Mouse (Mus musculus): ENCODE results near the gene Gm11627. TPM values are rescaled to one million over a fixed set of nuclear protein-coding genes. Genes with fewer than 3 reads are reported as not detected.
"Not testable (repeated sequence)": the region's sequence is repeated elsewhere in the genome, so short reads cannot be mapped to it uniquely, and the experiment has no call there.

The Gm11627 gene
- polyA plus RNA-seq, 1 experiment from 2014 or later = 16.1 TPM

DNA sequence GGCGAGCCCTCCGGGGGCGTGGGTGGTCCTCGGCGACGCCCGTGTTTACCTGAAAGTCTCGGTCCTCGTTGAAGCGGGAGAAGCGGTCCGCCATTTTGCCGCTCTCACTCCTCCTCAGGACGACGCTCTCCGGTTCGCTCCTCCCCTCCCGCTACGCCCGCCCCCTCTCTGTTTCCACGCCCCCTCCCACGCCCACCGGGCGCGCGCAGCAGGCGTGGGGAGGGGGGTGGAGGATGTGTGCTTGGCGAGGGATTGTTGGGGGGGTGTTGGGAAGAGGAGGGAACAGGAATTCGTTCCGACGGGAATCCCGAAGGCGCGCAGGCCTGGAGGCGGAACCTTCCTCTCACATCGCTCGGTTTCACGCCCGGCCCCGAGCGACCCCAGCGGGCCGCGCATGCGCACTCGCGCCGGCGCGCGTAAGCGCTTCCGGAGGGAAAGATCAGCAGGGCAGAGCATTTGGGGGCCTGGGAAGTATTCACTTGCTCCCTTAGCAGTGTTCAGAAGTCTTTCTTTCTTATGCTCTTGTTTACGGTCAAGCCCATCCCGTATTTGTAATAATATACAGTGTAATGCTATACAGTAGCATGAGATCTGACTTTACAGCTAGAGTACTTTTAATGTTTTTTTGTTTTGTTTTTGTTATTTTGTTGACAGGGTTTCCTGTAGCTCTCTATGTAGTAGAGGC lies 23.1 kb downstream of the Gm11627 start, which contains the start of gene Gpatch8:
Gene Gpatch8 (minus strand): TSS at position 362 of the 685 bp plus-strand sequence.
- H3K9ac ChIP-seq = peak within 1 kb of the TSS; percentile 99
- no peaks in the 10 kb centered on the region for H3K9me3 ChIP-seq
- under 1% methylated on average over 38 of the region's 55 CpGs for WGBS
- H3K36me3 ChIP-seq = no peaks in the 10 kb centered on the region
- H3K27me3 ChIP-seq = 0 out of 2 replicates have a peak, but pooled peaks cover 3% of the 10 kb centered on the region
- peaks cover 19% of the 10 kb centered on the region for H3K4me1 ChIP-seq
- H3K4me3 ChIP-seq = peak within 1 kb of the TSS; percentile 97
- H3K4me2 ChIP-seq = peak within 1 kb of the TSS; percentile 73
- H3K27ac ChIP-seq = peak within 1 kb of the TSS; percentile 93
- peak; percentile 99 for ATAC-seq (ENCODE audit: borderline replicate concordance, extremely low read depth, low FRiP score, low TSS enrichment)

DNA sequence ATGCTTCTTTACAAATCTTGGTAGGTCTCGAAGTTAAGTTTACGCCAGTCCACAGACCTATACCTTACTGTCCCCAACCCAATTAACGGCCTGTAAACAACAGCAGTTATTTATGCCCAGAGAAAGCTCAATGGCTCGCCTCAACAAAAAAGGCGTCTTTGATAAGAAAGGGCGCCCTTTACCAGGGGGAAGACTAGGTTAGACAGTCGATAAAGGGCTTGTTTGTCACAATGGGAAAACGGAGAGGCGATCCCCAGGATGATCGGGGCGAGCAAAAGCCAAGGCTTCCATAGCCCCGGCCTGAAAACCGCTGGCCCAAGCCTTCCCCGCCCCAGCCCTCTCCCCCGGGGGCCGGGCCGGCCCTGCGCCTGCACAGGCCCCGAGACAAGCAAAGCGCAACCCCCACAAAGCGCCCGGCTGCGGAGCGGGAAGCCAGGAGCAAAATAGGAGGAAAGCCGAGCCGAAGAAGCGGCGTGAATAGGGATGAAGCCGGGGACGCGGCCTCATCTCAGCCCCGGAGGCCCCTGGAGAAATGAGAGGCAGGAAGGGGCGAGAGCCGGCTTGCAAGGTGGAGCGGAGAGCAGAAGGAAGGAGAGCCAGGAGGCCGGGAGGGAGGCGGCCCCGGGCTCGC lies 23.7 kb downstream of the Gm11627 start:
- under 1% methylated on average over 38 of the region's 39 CpGs for WGBS
- Histone ChIP-seq H3K4me3 (peak overlapping the region; percentile 97), H3K9me3 (no peaks in the 10 kb centered on the region), H3K4me1 (peaks cover 19% of the 10 kb centered on the region), H3K27ac (peak overlapping the region; percentile 93), H3K27me3 (0 out of 2 replicates have a peak, but pooled peaks cover 3% of the 10 kb centered on the region), H3K4me2 (peak overlapping the region; percentile 73), H3K9ac (peak overlapping the region; percentile 99), H3K36me3 (no peaks in the 10 kb centered on the region)
- ATAC-seq (ENCODE audit: borderline replicate concordance, extremely low read depth, low FRiP score, low TSS enrichment) = peak; percentile 37; the same call in 1 of the 2 replicates

- ATAC-seq (ENCODE audit: borderline replicate concordance, extremely low read depth, low FRiP score, low TSS enrichment) = no peak
- 77% methylated on average over 3 of the region's 3 CpGs for whole genome bisulfite sequencing
- H3K4me1 ChIP-seq = peaks cover 19% of the 10 kb centered on the region
These were observed 27.2 kb downstream of the Gm11627 start for GRCm38 (mm10) chr11:102552051-102552450.

DNA sequence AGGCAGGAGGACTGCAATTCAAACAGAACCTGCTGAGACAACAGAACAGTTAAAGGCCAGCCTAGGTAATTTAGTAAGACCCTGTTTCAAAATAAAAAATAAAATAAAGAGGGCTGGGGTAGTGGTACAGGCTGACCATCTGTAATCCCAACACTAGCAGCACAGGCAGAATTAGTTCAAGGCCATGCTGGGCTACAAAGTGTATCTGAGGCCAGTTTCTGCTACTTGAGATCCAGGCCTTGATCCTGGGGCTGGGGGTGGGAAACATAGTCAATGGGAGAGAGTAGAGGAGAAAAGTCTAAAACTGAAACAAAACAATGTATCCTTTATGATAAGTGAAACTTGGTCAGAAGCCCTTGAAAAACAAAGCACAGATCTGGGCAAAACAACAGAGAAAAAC lies 28.1 kb downstream of the Gm11627 start:
- Histone ChIP-seq H3K9me3 (no peaks in the 10 kb centered on the region), H3K4me3 (no peak overlapping the region), H3K27me3 (no peaks in the 10 kb centered on the region), H3K36me3 (0 out of 2 replicates have a peak, but pooled peaks cover 5% of the 10 kb centered on the region), H3K9ac (no peak overlapping the region), H3K4me1 (peaks cover 15% of the 10 kb centered on the region), H3K4me2 (no peak overlapping the region), H3K27ac (no peak overlapping the region)
- ATAC-seq (ENCODE audit: borderline replicate concordance, extremely low read depth, low FRiP score, low TSS enrichment) = no peak

More at GRCm38 (mm10) chr11:102552051-102552450, 27.2 kb downstream of the Gm11627 start:
- no peaks in the 10 kb centered on the region for H3K9me3 ChIP-seq
- no peak overlapping the region for H3K27ac ChIP-seq
- no peak overlapping the region for H3K4me2 ChIP-seq
- H3K9ac ChIP-seq = no peak overlapping the region
- no peak overlapping the region for H3K4me3 ChIP-seq
- no peaks in the 10 kb centered on the region for H3K27me3 ChIP-seq
- H3K36me3 ChIP-seq = 0 out of 2 replicates have a peak, but pooled peaks cover 5% of the 10 kb centered on the region

DNA sequence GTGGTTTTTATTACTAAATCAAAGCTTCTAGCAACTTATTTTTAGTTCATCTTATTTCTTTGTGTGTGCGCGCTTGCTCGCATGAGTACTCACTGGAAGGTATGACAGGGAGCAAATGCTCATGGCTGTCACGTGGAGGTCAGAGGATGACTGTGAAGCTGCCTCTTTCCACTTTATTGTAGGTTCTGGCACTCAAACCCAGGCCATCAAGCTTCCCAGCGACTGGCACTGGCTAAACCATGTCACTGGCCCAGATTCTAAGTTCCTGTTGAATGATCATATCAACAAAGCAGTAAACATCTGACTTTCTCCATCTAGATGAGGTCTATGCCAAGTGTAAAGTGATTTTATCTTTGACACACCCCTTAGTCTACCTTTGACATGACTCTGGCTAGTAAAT lies 37.8 kb downstream of the Gm11627 start:
- no peak overlapping the region for H3K27ac ChIP-seq
- H3K9me3 ChIP-seq = no peaks in the 10 kb centered on the region
- WGBS = 90% methylated on average over 5 of the region's 5 CpGs
- no peak overlapping the region for H3K9ac ChIP-seq
- no peaks in the 10 kb centered on the region for H3K4me1 ChIP-seq
- H3K4me3 ChIP-seq = no peak overlapping the region
- H3K4me2 ChIP-seq = no peak overlapping the region
- no peak for ATAC-seq (ENCODE audit: borderline replicate concordance, extremely low read depth, low FRiP score, low TSS enrichment)
- peaks cover 15% of the 10 kb centered on the region; the same call in 1 of the 2 replicates for H3K36me3 ChIP-seq
- no peaks in the 10 kb centered on the region for H3K27me3 ChIP-seq

DNA sequence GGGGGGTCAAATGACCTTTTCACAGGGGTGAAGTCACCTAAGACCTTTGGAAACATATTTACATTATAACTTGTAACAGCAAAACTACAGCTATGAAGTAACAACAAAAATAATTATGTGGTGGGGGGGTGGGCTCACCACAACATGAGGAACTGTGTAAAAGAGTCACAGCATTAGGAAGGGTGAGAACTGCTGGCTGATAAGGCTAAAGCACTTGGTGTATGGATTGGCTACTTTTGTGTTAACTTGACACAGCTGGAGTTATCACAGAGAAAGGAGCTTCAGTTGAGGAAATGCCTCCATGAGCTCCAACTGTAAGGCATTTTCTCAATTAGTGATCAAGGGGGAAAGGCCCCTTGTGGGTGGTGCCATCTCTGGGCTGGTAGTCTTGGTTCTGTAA lies 39.0 kb downstream of the Gm11627 start:
- not testable (repeated sequence) for H3K9me3 ChIP-seq; H3K4me2 ChIP-seq; H3K4me1 ChIP-seq; H3K9ac ChIP-seq; H3K27ac ChIP-seq; H3K27me3 ChIP-seq; H3K4me3 ChIP-seq; ATAC-seq (ENCODE audit: borderline replicate concordance, extremely low read depth, low FRiP score, low TSS enrichment)
- H3K36me3 ChIP-seq = peaks cover 19% of the 10 kb centered on the region

- Histone ChIP-seq H3K27ac (no peak overlapping the region), H3K36me3 (peaks cover 19% of the 10 kb centered on the region), H3K9ac (no peak overlapping the region), H3K4me3 (no peak overlapping the region), H3K27me3 (no peaks in the 10 kb centered on the region), H3K9me3 (no peaks in the 10 kb centered on the region), H3K4me2 (no peak overlapping the region), H3K4me1 (no peaks in the 10 kb centered on the region)
- WGBS = 69% methylated on average over 1 of the region's 1 CpGs
- ATAC-seq (ENCODE audit: borderline replicate concordance, extremely low read depth, low FRiP score, low TSS enrichment) = no peak
These were observed 39.6 kb downstream of the Gm11627 start for GRCm38 (mm10) chr11:102539690-102540089.

- no peak overlapping the region for H3K4me2 ChIP-seq
- no peak overlapping the region for H3K4me3 ChIP-seq
- ATAC-seq (ENCODE audit: borderline replicate concordance, extremely low read depth, low FRiP score, low TSS enrichment) = no peak
- no peak overlapping the region for H3K27ac ChIP-seq
- no peak overlapping the region for H3K9ac ChIP-seq
- 57% methylated on average over 3 of the region's 3 CpGs for WGBS
- peaks cover 19% of the 10 kb centered on the region for H3K36me3 ChIP-seq
- peaks cover 12% of the 10 kb centered on the region; the same call in 1 of the 2 replicates for H3K4me1 ChIP-seq
- no peaks in the 10 kb centered on the region for H3K27me3 ChIP-seq
- no peaks in the 10 kb centered on the region for H3K9me3 ChIP-seq
These were observed 43.1 kb downstream of the Gm11627 start for GRCm38 (mm10) chr11:102536210-102536609.

DNA sequence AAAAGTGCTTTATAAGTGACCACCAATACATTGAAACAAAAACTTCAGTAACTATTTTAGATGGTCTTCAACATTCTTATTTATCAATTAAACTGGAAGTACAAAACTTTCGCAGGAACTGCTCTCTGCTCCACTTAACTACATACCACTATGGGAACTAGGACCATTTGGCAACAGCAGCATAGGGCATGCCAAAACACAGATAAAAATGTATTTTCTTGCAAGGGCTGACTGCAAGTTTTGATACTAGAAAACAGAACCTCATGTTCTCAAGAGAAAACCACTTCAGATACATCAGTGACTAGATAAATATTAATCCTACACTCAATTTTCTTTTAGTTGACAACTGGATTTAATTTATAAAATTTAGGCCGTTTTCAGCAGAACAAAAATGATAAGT lies 45.2 kb downstream of the Gm11627 start:
- no peak overlapping the region for H3K9ac ChIP-seq
- H3K27me3 ChIP-seq = no peaks in the 10 kb centered on the region
- peaks cover 12% of the 10 kb centered on the region; the same call in 1 of the 2 replicates for H3K4me1 ChIP-seq
- H3K36me3 ChIP-seq = peaks cover 16% of the 10 kb centered on the region
- no peak for ATAC-seq (ENCODE audit: borderline replicate concordance, extremely low read depth, low FRiP score, low TSS enrichment)
- 71% methylated on average over 2 of the region's 2 CpGs for WGBS
- no peak overlapping the region for H3K4me2 ChIP-seq
- no peaks in the 10 kb centered on the region for H3K9me3 ChIP-seq
- H3K4me3 ChIP-seq = no peak overlapping the region
- no peak overlapping the region for H3K27ac ChIP-seq

GRCm38 (mm10) chr11:102531425-102531824 lies 47.8 kb downstream of the Gm11627 start:
- no peak overlapping the region for H3K27ac ChIP-seq
- peaks cover 11% of the 10 kb centered on the region for H3K36me3 ChIP-seq
- H3K27me3 ChIP-seq = no peaks in the 10 kb centered on the region
- H3K9me3 ChIP-seq = no peaks in the 10 kb centered on the region
- ATAC-seq (ENCODE audit: borderline replicate concordance, extremely low read depth, low FRiP score, low TSS enrichment) = no peak
- no peak overlapping the region for H3K4me2 ChIP-seq
- peaks cover 12% of the 10 kb centered on the region; the same call in 1 of the 2 replicates for H3K4me1 ChIP-seq
- no peak overlapping the region for H3K9ac ChIP-seq
- H3K4me3 ChIP-seq = no peak overlapping the region
- 49% methylated on average over 5 of the region's 5 CpGs for WGBS

Data from lung, embryonic 15.5 days (tissue).